Mouse (Mus musculus): ENCODE measurements around the gene Myt1. TPM values are rescaled to one million over a fixed set of nuclear protein-coding genes. Genes with fewer than 3 reads are reported as not detected.

The Myt1 gene
- 10 to 100 TPM; 26.4 to 34.5 TPM for total RNA-seq (2021)

GRCm38 (mm10) chr2:181763006-181763830 is at the start of gene Myt1:
Gene Myt1 (plus strand): TSS chr2:181763332.
- DNase-seq (ENCODE audit: extremely low spot score in 1 of 2, low spot score in 1 of 2) = no peak

DNA sequence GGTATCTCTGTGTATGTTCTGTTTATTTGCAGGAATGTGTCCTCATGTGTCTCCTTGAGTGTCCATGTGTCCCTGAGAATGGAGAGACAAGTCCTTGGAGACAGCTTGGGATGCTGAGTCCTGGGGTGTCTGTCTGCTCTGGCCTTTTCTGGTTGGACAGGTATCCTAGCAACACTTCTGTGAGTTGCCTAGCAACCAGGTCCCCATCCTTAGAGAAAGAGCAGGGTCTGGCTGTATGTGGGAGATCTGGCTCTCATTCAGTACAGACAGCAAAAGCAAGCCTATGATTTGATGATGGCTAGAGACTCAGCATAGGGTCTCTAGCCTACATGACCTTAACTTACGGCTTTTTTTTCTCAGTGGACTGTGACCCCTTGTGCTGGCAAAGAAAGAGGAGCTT is 49.4 kb upstream of the Myt1 start:
- no peak for DNase-seq (ENCODE audit: extremely low spot score in 1 of 2, low spot score in 1 of 2)

- peak; percentile 44 to 58 for DNase-seq (ENCODE audit: extremely low spot score in 1 of 2, low spot score in 1 of 2)
Measured at GRCm38 (mm10) chr2:181714903-181715326, 48.2 kb upstream of the Myt1 start, which contains the start of gene Oprl1. Gene Oprl1 (plus strand): TSS chr2:181715016.

DNA sequence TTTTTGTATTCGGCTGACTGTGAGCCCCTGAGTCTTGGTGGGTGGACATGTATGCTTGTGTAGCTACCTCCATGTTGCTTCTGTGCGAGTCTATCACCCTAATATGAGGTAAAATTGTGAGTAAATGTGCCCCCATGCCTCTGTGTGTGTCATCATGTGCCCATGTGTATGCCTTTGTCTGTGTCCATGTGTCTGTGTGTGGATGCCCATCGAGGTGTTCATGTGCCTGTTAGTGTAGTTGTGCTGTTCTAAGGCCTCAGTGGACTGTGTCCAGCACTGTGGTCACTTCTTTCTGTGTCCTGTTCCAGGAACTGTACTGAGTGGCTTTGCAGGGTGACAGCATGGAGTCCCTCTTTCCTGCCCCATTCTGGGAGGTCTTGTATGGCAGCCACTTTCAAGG is 47.8 kb upstream of the Myt1 start:
- DNase-seq (ENCODE audit: extremely low spot score in 1 of 2, low spot score in 1 of 2) = no peak

GRCm38 (mm10) chr2:181716991-181717390 is 46.1 kb upstream of the Myt1 start:
- DNase-seq (ENCODE audit: extremely low spot score in 1 of 2, low spot score in 1 of 2) = no peak

DNA sequence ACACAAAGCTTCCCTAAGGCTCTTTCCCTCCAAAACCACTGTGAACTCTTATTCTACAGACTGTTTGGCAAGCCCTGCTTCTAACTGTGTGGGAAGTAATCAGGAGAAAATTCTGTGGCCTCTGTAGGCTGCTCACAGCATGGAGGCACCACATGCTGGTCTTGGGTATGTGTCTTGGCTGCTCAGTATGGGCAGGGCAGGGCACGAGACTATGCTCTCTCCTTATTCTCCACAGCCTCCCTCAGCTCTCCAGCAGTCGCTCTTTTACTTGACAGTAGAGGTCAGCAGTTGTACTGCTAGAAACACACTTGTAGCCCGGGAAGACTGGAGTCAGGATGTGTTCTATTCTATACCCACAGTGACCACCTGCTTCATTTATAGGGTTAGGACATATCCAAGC is 43.1 kb upstream of the Myt1 start:
- DNase-seq (ENCODE audit: extremely low spot score in 1 of 2, low spot score in 1 of 2) = no peak

- DNase-seq (ENCODE audit: extremely low spot score in 1 of 2, low spot score in 1 of 2) = no peak
Measured at GRCm38 (mm10) chr2:181721200-181721599, 41.9 kb upstream of the Myt1 start.

DNA sequence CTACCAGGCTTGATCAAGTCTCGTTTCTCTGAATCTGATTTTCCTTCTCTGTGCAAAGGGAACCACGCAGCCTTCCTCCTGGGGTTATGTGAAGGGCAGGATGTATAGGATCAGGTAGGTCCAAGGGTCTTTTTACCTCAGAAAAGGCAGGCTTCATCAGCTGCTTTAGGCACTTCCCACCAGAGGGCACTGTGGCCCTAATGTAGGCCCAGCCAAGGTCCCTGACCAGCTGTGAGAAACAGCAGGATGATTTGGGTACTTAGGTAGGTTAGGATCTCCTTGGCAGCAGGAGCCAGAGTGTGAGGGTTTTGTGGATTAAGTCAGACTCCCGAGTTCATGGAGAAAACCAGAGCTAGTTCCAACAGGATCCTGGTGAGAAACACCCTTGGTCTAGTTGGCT is 40.9 kb upstream of the Myt1 start:
- DNase-seq (ENCODE audit: extremely low spot score in 1 of 2, low spot score in 1 of 2) = peak in 1 of 2 experiments; percentile 49

- DNase-seq (ENCODE audit: extremely low spot score in 1 of 2, low spot score in 1 of 2) = no peak
Measured at GRCm38 (mm10) chr2:181727659-181728262, 35.4 kb upstream of the Myt1 start.

GRCm38 (mm10) chr2:181730051-181730450 is 33.1 kb upstream of the Myt1 start:
- DNase-seq (ENCODE audit: extremely low spot score in 1 of 2, low spot score in 1 of 2) = no peak

- no peak for DNase-seq (ENCODE audit: extremely low spot score in 1 of 2, low spot score in 1 of 2)
Measured at GRCm38 (mm10) chr2:181752626-181753025, 10.5 kb upstream of the Myt1 start.

GRCm38 (mm10) chr2:181758147-181758725 is 4.9 kb upstream of the Myt1 start:
- DNase-seq (ENCODE audit: extremely low spot score in 1 of 2, low spot score in 1 of 2) = no peak

GRCm38 (mm10) chr2:181759041-181759440 is 4.1 kb upstream of the Myt1 start:
- DNase-seq (ENCODE audit: extremely low spot score in 1 of 2, low spot score in 1 of 2) = no peak

DNA sequence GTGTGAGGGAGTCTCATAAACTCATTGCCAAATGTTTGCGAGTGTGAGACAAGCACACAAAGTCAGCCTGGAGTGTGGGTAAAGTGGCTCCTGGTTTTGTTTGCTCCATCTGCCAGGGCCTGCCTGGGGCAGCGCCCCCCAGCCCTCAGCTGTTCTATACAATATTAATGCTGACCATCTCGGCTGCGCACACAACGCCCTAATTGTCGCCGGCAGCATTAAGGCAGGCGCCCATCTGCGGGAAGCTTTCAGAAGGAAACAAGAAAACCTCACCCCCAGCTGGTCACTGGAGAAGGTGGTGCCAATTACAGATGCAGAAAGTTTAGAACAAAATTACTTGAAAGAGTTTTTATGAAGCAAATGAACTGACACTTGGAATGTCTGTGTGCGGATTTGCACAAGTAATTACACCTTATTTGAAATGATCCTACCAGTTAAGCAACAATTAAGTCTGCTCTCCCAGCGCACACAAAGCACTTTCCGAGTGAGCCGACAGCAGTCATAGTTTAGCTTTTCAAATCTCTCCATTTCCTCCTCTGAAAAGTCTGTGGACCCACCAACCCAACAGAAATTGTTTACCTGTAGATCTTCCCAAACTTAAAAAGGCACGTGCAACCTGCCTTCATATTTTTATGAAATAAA is 875 bp downstream of the Myt1 start:
- DNase-seq (ENCODE audit: extremely low spot score in 1 of 2, low spot score in 1 of 2) = no peak

GRCm38 (mm10) chr2:181764600-181764999 is 1.5 kb downstream of the Myt1 start:
- peak in 1 of 2 experiments; percentile 42 for DNase-seq (ENCODE audit: extremely low spot score in 1 of 2, low spot score in 1 of 2)

- DNase-seq (ENCODE audit: extremely low spot score in 1 of 2, low spot score in 1 of 2) = no peak
Measured at GRCm38 (mm10) chr2:181765251-181765650, 2.1 kb downstream of the Myt1 start.

GRCm38 (mm10) chr2:181766672-181767557 is 3.8 kb downstream of the Myt1 start:
- peak; percentile 28 to 40 for DNase-seq (ENCODE audit: extremely low spot score in 1 of 2, low spot score in 1 of 2)

DNA sequence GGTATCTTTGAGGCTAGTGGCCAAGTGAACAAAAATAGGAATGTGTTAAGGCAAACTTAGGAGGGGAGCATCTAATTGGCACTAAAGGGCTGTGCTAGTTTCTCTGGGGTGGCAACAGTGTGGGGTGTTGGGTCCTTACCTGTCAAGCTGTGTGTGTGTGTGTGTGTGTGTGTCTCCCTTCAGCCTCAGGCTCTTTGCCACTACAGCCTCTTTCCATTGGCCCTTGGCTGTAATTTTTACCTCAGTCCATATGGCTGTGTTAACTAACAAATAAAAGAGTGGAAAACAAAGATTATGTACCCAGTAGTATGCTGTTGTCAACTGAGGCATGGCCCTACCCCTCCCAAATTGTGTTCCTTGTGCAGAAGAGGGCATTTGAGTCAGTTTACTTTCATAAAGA is 5.3 kb downstream of the Myt1 start:
- DNase-seq (ENCODE audit: extremely low spot score in 1 of 2, low spot score in 1 of 2) = no peak

- DNase-seq (ENCODE audit: extremely low spot score in 1 of 2, low spot score in 1 of 2) = no peak
Measured at GRCm38 (mm10) chr2:181769397-181769796, 6.3 kb downstream of the Myt1 start.

DNA sequence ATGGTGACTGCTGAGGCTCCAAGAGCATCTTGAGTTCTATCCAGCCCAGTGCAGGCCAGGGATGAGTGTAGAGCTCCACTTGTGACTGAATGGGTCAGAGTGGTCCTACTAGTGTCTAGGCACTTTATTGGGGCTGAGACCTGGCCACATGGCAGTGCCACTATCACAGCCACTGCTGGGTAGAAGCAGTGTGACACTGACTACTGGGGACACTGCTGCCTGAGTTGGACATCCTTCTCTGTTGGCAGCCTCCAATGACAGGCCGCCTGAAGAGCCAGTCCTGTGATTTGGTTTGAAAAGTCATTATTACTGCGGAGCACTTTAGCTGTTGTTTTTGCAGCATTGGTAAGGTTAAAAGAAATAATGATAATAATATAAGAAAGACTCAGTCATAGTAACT is 10.1 kb downstream of the Myt1 start:
- no peak for DNase-seq (ENCODE audit: extremely low spot score in 1 of 2, low spot score in 1 of 2)
